Mouse (Mus musculus) adrenal gland, adult (tissue): ENCODE measurements at regions not wholly inside any gene's neighbourhood (a gene's known extent, or its start where the extent isn't known, plus 50 kb on each side); places are given as distances from the start of the nearest gene placed in this dataset.

ENCODE experiments used
- DNase-seq, 2 experiments: peaks; one replicate each; pipeline ENCODE4 v3.0.0; 2022 to 2023; ENCODE audit warnings: low spot score in 1 of 2; ENCODE audit not compliant: inconsistent age in 2 of 2

DNA sequence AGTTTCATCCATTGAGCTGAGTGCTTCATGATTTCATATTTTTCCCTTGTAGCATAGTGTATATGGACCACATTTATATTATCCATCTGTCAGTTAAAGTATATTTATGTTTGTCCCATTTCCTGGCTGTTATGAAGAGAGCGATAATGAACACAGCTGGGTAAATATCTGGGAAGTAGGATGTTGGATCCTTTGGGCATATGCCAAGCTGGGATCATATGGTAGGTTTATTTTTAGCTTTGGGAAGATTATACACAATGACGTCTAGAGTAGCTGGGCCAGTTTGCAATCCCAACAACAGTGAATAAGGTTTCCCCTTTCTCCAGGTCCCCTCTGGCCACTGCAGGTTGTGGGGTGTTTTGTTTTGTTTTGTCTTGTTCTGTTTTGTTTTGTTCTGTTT lies 164.5 kb downstream of the Gm765 start:
- DNase-seq = no peak

DNA sequence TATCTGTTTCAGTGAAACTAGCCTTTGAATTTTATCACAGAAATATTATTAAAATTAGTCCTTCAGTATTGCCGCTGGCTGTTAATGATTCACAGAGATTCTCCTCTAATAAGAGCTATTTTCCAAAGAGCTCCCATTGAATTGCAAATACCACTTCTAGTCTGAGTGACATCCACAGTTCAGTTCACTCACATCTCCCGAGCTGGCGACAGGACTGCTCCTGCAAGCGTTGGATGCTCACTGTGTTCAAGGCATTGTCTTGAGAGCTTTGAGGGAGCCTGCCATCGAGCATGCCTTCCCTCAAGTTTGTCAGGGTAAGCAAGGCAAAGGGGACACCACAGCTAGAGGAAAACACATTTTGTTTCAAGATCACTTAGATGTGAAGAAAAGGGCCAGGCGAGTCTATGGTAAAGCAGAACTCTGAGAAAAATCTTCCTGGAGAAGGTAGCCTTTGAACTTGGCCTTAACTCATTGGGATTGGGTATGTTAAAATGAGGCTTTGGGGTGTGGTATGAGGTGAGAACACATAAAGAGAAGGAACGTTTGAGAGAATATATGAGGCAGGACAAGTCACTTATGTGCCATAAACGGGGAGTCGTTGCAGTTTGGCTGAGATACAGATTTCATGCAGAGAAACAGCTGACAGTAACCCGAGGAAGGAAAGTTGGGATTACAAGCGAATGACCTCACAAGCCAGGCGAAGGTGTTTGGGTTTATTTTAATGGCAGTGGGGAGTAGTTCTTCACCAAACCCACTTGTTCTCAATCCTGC lies 193.3 kb downstream of the Gm765 start:
- no peak for DNase-seq

DNA sequence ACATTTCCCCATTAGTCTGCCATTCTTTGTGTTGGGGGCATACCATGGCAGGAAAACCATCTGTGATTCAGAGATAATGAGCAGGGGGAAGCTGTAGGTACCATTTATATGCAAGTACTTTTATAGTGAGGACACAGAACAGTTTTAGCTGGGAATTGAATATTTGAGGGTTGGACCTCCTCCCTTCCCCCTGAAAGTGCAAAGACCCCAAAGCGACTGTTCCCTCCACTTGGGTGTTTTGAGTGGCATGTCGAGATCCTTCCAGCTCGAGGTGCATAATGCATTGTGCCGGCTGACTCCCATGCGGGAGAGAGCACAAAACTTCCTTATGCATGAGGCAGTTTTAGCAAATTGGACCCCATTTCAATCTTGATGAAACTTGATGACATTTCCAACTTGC lies 194.7 kb downstream of the Gm765 start:
- no peak for DNase-seq

DNA sequence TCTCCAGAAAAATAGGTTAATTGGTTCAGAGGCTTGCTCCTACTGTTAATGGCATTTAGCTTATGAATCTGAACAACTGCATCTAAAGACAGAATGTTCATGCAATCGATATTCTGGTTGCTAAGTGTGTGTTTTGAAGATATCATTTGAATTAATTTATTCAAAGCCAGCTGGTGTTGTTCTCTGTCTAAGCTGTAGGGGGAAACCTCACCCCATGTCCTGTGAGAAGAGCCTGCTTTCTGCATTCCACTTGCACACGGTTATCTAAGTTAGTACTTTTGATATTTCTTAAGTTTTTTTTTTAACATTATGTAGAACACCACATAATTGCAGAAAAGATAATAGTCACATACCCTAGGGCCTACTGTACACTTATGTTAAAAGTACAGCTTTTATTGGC lies 209.6 kb downstream of the Gm765 start:
- peak in 1 of 2 experiments; percentile 38 for DNase-seq

DNA sequence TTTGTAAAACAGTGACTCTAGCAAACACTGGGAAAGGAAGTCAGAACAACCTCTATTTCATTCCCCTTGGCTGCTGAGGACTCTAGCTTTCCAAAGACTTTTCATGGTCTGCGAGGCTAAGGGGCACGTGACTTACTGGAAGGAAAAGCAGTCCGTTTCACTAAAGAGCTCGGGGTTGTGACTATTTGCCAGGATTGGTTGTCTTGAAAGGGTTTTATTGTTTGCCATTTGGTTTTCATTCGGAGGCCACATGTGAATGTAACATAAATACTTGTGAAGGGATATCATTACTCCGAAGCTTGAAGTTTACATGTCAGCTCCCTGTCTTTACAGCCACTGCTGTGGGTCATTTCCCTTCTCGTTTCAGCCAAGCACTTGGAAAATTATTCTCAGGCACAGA lies 217.1 kb downstream of the Gm765 start:
- DNase-seq = no peak

DNA sequence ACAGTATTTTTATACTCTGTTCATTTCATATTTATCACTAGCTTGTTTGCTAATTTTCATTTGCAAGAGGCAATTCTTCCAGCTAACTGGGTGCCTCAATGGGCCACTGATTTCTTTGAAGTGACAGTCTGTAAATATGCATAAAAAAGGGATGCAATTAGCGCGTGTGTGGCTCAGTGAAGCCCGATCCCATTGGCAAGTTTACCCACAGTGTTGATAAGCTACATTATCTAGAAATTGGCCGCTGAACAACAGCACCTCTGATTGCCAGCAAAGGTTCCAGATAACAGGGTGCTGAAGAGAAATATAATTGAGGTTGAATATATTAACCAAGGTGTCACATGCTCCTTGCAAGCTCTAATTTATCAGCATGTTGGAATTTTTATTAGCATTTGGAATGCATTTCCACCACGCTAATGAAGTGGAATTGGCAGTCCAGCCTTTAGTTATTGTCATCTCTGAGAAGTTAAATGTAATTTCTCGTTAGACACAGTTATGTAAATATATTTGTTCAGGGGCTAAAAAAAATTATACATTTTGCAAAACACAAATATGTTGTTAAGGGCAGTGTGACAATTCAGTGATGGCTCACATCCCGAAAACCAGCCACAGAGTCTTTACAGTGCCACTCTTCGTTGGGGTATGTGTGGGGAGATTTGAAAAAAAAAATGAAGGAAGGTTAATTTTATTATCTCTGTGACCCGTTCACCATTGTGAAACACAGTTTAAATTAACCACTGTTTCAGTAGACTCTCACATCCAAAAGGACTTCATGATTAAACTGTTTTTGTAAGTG lies 224.0 kb downstream of the Gm765 start:
- no peak for DNase-seq

DNA sequence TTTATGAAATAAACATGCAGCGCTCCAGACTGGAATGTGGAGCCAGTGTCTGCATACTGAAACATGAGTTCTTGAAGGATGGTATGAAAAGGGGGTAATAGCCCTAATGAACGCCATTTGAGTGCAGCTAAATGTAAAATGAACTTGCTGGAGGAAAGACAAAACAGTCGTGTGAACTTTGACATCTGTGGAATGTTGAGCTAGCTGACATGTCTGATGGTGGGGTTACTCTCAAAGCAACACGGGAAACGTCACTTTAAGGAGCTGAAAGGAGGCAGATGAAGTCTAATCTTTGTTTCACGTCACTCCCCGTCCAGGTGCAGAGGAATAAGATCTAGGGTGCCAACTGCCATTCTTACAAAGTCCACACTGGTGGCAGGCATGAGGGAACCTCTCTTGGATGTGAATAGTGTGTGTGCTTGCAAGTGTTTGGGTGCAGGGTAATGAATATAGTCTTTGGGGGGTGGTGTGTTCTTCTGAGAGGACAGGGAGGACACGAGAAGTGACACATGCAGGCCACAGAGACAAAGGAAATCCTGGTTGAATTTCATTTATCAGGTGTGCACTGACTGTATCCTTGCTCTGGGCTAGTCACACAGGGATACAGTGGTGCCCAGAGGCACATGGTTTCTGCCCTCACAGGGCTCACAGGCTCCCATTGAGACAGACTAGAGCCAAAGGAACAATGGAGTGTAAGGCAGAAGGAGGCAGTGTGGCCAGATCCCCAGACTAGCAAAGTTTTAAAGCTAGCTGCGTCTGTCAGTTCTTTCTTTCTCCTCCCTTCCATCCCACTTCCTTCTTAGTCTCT lies 228.0 kb downstream of the Gm765 start:
- no peak for DNase-seq

DNA sequence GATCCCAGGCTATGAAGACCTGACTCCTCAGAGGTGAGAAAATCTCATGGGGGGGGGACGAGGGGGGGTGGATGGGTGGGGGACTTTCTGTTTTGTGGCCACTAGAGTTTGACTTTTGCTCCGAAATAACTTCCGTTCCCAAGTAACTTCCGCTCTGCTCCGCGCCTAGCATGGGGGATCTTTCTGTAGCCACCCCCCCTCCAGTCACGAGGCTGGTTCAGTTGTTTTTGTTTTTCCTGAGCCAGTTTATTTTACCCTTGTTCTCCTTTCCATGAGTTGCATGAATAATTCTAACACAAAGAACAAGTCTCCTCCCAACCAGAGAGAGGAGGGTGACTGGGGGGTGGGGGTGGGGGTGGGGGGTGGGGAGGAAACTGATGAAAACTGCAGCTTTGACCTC lies 228.8 kb downstream of the Gm765 start:
- DNase-seq = no peak

DNA sequence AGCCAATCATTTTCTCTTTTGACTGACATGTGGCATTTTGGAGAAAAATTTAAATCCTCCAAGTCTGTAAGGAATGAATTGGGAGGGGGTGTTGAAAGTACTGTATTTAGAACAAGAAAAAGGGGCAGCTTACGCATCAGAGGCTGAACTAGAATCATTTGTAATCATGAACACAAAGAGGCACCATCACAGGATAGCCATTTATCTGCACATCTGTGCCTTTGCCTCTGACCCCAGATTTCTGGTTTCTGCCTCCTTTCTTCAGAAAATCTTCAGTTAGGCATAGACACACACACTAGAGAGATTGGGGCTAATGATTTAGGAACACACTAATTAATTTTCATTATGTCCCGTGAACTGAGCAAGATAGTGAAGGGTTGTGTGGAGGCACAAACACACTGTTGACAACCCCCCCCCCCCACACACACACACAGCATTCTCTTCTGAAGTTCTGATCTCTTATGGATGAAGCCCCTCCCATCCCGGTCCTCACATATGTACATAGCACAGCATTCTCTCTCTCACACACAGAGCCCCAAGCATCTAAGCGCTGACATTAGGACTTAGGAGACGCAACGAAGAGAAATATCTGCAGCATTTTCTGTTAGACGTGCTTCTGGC lies 229.9 kb downstream of the Gm765 start:
- no peak for DNase-seq

DNA sequence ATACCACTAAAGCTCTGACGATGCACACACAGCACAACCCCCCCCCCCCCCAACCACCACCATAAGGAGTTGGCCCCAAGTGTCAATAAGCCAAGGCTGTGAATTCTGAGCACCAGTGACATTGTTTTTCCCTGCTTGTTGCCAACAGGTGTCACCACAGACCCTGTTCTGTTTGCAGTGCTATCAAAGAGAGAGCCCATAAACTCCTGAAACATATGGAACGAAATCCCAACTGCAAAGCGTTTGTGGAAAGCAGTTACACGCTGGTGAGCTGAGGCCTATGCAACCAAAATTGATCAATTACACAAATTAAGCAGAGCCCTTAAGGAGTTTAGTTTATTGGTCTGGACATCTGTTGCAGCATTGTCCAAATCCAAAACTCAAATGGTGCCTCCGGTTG lies 235.4 kb downstream of the Gm765 start:
- DNase-seq = no peak

DNA sequence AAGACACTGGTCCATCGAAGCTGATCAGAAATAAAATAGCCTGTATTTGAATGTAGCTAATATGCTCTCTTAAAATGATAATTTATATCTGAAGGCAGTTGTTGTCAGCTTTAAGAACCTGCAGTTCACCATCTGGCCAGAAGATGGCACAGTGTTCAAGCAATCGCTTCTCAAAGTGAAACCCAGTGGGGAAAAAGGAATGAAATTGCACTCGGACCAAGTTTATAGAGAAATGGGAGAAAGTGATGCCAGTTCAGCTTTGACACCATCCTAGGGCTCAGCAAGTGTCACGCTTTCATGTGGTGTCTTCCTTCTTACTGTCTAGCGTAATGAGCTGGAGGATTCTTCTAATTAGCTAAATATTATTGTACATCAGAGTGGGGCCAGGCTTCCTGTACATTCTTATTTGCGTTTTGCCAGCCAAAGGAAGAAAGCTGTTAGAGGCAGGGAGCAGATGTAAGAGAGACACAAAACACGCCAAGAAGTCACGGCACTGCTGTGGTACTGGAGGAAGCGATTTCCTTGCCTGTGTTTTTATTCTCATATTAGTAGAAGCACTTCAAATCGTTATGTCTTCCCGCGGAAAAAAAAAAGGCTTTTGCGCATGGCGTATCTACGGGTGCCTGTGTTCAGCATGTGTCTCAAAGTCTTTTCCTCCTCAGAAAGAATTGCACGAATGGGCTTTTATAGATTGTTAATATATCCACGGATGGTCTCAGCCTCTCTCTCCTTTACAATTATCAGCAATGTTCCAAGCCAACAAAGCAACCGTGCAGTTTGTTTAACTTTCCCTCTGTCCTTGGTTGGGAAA lies 237.1 kb downstream of the Gm765 start:
- peak; percentile 56 to 93 for DNase-seq

DNA sequence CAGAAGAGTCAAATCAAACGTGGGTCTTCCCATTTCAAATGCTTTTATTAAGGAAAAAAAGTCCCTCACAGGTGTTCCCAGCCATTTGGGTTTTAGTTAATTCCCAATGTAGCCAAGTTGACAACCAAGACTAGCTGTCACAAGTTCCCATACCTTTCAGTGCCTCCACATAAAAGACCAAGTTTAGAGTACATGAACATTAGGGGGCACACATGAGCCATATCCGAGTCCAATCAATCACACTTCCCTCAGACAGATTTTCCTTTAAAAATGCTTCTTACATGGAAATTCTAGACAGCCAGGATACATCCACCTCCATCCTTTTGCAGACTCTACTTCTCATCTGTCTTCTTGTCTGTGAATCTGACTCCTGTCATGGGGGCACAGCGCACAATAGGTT lies 238.1 kb downstream of the Gm765 start:
- DNase-seq = no peak

DNA sequence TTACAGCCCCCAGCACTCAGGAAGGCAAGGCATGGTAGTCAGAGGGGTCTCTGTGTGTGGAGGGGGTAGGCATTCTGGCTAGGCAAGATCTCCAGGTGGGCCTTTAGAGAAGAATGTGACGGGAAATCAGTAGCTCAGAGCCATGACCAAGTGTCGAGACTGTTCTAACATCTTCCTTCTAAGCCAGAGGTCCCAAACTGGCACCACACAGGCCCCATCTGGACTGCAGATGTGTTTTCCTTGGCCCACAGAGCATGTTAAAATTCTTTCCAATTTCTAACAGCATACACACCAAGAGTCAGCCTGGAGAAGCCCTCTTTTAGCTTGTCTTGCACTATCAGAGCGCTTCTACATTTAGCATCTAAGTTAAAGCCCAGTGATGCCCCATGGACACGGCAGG lies 241.5 kb downstream of the Gm765 start:
- DNase-seq = no peak

DNA sequence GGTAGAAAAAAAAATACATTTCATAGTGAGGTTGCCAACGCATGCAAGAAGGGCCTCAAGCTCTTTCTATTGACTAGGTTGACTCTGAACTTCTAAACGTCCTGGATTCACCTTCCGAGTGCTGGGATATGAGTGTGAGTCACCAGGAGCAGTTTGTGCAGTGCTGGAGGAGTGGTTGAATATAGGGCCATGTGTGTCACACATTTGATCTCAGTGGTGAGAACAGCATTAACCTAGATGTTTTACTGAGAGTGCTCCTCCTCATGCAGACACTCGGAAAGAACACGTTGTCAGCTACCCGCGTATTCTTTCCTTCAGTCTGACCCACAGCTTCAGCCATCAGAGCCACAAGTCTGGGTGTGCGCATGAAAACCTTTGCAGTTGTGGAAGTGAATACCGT lies 243.4 kb downstream of the Gm765 start:
- DNase-seq = no peak

DNA sequence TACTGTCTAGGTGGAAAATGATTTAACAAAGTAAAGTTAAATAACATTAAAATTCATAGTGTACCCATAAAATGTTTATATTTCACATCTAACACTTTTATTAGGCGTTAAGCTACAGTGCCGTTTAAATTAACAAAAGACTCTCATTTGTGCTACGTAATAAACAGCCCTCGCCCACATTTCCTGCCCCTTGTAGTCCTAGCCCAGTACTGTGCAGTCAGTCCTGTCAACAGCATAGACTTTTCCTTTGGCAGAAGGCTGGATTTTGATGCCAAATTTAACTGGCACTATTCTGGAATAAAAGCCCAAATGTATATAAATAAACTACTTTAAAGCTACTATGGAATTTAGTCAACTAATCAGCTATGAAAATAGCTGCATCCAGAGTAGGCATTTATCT lies 247.3 kb downstream of the Gm765 start:
- no peak for DNase-seq

DNA sequence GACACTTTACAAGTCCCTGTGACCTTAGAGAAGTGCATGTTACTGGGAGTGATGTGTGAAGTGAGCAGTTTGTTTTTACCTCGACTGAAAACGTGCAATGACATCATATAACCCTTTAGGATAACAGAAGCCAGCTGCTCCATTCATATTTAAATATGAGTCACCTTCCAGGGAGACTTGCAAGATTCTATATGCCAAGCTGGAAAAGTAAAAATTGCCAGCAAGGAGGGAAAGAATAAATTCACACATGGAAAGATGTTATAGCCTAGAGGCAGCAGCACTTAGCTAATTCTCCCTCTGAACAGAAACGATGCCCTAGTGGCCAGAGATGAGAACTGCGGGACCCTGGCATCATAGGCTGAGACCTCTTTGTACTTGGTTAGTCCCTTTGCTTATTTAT lies 253.4 kb downstream of the Gm765 start:
- peak in 1 of 2 experiments; percentile 48 for DNase-seq

DNA sequence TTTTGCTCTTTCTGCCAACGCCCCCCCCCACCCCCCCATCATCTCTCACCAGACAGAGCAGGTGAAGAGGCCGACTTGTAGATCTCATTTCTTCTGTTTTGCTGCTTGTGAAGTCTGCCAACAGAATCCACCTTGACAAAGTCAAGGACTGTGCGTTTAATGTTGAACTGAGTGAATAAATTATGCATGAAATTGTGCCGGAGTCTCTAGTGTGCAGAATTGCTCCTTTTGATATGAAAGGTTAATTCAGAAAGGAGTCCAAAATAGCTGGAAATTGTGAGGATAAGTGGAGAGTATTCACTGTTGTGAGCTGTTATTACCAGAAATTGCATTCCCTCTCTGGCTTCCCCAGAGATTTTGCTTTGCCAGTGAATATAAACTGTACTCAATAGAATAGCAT lies 262.5 kb downstream of the Gm765 start:
- no peak for DNase-seq
